Mouse (Mus musculus) embryonic fibroblast, embryonic 13.5 days (primary cell): ENCODE measurements around the gene Mad2l1bp. TPM values are rescaled to one million over a fixed set of nuclear protein-coding genes. Genes with fewer than 3 reads are reported as not detected.

Experiments
- H3K27ac ChIP-seq: 2 replicates; pipeline ENCODE4 v1.5.1; 2012; ENCODE audit warnings: low read length, control low read depth, inconsistent platforms; ENCODE audit not compliant: insufficient read depth
- H3K4me1 ChIP-seq: 2 replicates; pipeline ENCODE4 v1.6.1; 2011; ENCODE audit warnings: low read length; ENCODE audit not compliant: control insufficient read depth, insufficient read depth
- H3K4me3 ChIP-seq: 2 replicates; pipeline ENCODE4 v1.5.1; 2011; ENCODE audit warnings: mild to moderate bottlenecking, control low read depth, low read length; ENCODE audit not compliant: insufficient read depth
- CTCF ChIP-seq: IDR thresholded peaks from 2 replicates; pipeline ENCODE4 v1.5.1; 2011; ENCODE audit warnings: mild to moderate bottlenecking, control low read depth, low read length, moderate library complexity, borderline replicate concordance; ENCODE audit not compliant: insufficient read depth
- POLR2A ChIP-seq: IDR thresholded peaks from 2 replicates; pipeline ENCODE4 v1.6.1; 2011; ENCODE audit warnings: low read depth, mild to moderate bottlenecking, control low read depth, low read length, moderate library complexity
- polyA plus RNA-seq: library from polyadenylated mRNA; stranded (reverse); fragments of >200 nt; gene quantifications from 2 replicates; pipeline ENCODE4 v1.2.4, GENCODE M21; 2011; ENCODE audit warnings: low read depth; ENCODE audit not compliant: missing spikeins, insufficient read length

Mad2l1bp gene
- polyA plus RNA-seq, 1 experiment = 14.5 TPM

GRCm38 (mm10) chr17:46116881-46117280 lies 36.5 kb downstream of the Mad2l1bp start:
- Histone ChIP-seq H3K27ac (no peak overlapping the region), H3K4me1 (no peaks in the 10 kb centered on the region), H3K4me3 (no peak overlapping the region)
- TF ChIP-seq POLR2A (no peak), CTCF (no peak)

- no peak for TF ChIP-seq CTCF
- TF ChIP-seq POLR2A = no peak
- H3K4me1 ChIP-seq = no peaks in the 10 kb centered on the region
- no peak overlapping the region for H3K4me3 ChIP-seq
- H3K27ac ChIP-seq = no peak overlapping the region
Observed at GRCm38 (mm10) chr17:46116138-46116537, 37.2 kb downstream of the Mad2l1bp start.

- Histone ChIP-seq H3K27ac (no peak overlapping the region), H3K4me3 (no peak overlapping the region), H3K4me1 (no peaks in the 10 kb centered on the region)
- TF ChIP-seq CTCF (no peak), POLR2A (no peak)
Observed at GRCm38 (mm10) chr17:46115489-46115888, 37.9 kb downstream of the Mad2l1bp start.

- Histone ChIP-seq H3K4me3 (peak within 1 kb of the TSS; percentile 90), H3K4me1 (no peaks in the 10 kb centered on the region), H3K27ac (no peak within 1 kb of the TSS)
- TF ChIP-seq POLR2A (peak; percentile 92), CTCF (no peak)
Observed at GRCm38 (mm10) chr17:46110402-46111289, 42.7 kb downstream of the Mad2l1bp start, which contains the start of gene Mrps18a. Gene Mrps18a, plus strand, starts transcription at chr17:46110986.

- no peak overlapping the region for H3K4me3 ChIP-seq
- no peak overlapping the region for H3K27ac ChIP-seq
- no peaks in the 10 kb centered on the region for H3K4me1 ChIP-seq
- TF ChIP-seq POLR2A (no peak), CTCF (no peak)
Observed at GRCm38 (mm10) chr17:46108286-46108685, 45.1 kb downstream of the Mad2l1bp start.

GRCm38 (mm10) chr17:46104487-46104886 lies 48.9 kb downstream of the Mad2l1bp start:
- H3K4me3 ChIP-seq = no peak overlapping the region
- no peak overlapping the region for H3K27ac ChIP-seq
- TF ChIP-seq CTCF (no peak), POLR2A (no peak)
- H3K4me1 ChIP-seq = no peaks in the 10 kb centered on the region; the same call in none of the 2 replicates

GRCm38 (mm10) chr17:46102608-46103159 lies 50.7 kb downstream of the Mad2l1bp start:
- peak overlapping the region; percentile 14; the same call in 1 of the 2 replicates for H3K27ac ChIP-seq
- no peaks in the 10 kb centered on the region; the same call in none of the 2 replicates for H3K4me1 ChIP-seq
- TF ChIP-seq POLR2A = no peak
- no peak for TF ChIP-seq CTCF
- H3K4me3 ChIP-seq = no peak overlapping the region

- no peak overlapping the region for H3K27ac ChIP-seq
- H3K4me1 ChIP-seq = no peaks in the 10 kb centered on the region; the same call in none of the 2 replicates
- H3K4me3 ChIP-seq = no peak overlapping the region
- TF ChIP-seq CTCF (no peak), POLR2A (no peak)
Observed at GRCm38 (mm10) chr17:46101906-46102305, 51.4 kb downstream of the Mad2l1bp start.

- no peak for TF ChIP-seq CTCF
- no peak overlapping the region for H3K27ac ChIP-seq
- H3K4me3 ChIP-seq = no peak overlapping the region
- H3K4me1 ChIP-seq = no peaks in the 10 kb centered on the region; the same call in none of the 2 replicates
Observed at GRCm38 (mm10) chr17:46098525-46098924, 54.8 kb downstream of the Mad2l1bp start.

Other genes with a start within 250 kb of the Mad2l1bp start
- gene Vegfa, start 121.2 kb downstream of the Mad2l1bp start, polyA plus RNA-seq = 140 and 154 TPM in 2 replicates
- gene Mrps18a, start 42.6 kb downstream of the Mad2l1bp start, polyA plus RNA-seq = 47.2 and 57.4 TPM in 2 replicates
- gene Rsph9, start 9.3 kb downstream of the Mad2l1bp start, polyA plus RNA-seq = 1.6 and 3.4 TPM in 2 replicates
- 46.1 and 61.2 TPM in 2 replicates for gene Gtpbp2, start 7.5 kb upstream of the Mad2l1bp start, polyA plus RNA-seq
- gene Polh, start 49.1 kb upstream of the Mad2l1bp start, polyA plus RNA-seq = 22.7 and 22.9 TPM in 2 replicates
- gene Xpo5, start 49.2 kb upstream of the Mad2l1bp start, polyA plus RNA-seq = 55.2 and 58.0 TPM in 2 replicates
- gene Polr1c, start 94.5 kb upstream of the Mad2l1bp start, polyA plus RNA-seq = 61.1 and 63.6 TPM in 2 replicates
- 114 and 133 TPM in 2 replicates for gene Yipf3, start 94.5 kb upstream of the Mad2l1bp start, polyA plus RNA-seq
- gene Lrrc73, start 100.0 kb upstream of the Mad2l1bp start, polyA plus RNA-seq = 1.6 and 3.5 TPM in 2 replicates
- 60.8 and 63.2 TPM in 2 replicates for gene Tjap1, start 129.5 kb upstream of the Mad2l1bp start, polyA plus RNA-seq
- 2.6 and 3.3 TPM in 2 replicates for gene Dlk2, start 143.9 kb upstream of the Mad2l1bp start, polyA plus RNA-seq
- 3.5 and 3.9 TPM in 2 replicates for gene Abcc10, start 174.8 kb upstream of the Mad2l1bp start, polyA plus RNA-seq
- 24.1 and 32.6 TPM in 2 replicates for gene Zfp318, start 230.2 kb upstream of the Mad2l1bp start, polyA plus RNA-seq